Mouse (Mus musculus) cerebellum, postnatal 14 days (tissue): Measurements from ENCODE around the gene Madd.
"Not testable (repeated sequence)": the region's sequence is repeated elsewhere in the genome, so short reads cannot be mapped to it uniquely, and the experiment has no call there.

Experiments
- DNase-seq, 2 experiments: peaks; one replicate each; pipeline ENCODE4 v3.0.0; 2021; ENCODE audit warnings: mixed read lengths in 2 of 2

Madd gene

DNA sequence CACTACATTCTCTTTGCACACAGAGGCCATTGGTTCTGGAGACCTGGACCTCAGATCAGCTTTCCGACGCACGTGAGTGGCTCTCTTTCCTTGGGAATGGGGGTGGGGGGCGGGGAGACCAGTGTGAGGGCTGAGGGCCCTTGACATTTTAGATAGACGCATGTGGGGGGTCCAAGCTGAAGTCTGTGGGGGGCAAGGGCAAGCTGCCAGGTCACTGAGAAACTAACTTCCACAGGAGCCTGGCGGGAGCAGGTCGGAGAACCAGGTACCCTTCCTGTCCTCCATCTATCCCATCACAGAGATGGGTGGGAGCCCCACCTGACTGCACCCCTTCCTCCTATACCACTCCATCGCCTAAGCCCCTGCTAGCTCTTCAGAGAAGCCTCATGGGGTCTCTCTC is 62.1 kb downstream of the Madd start:
- peak in 1 of 2 experiments; percentile 60 for DNase-seq

DNA sequence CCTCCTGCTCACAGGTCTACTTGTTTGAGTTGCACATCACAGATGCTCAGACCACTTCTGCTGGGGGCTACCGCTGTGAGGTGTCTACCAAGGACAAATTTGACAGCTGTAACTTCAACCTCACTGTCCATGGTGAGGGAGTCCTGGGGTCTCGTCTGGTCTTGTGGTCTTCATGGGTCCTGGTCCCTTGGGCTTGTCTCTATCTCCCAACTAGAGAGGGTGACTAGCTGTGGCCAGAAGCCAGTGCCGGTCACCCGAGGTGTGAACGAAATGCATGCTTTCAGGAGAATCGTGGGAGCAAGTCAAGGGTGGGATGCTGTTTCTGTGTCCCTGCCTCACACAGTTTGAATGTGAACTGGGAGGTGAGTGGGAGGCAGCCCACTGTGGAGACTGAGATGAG is 62.6 kb downstream of the Madd start:
- DNase-seq, result peak in 1 of 2 experiments; percentile 49

DNA sequence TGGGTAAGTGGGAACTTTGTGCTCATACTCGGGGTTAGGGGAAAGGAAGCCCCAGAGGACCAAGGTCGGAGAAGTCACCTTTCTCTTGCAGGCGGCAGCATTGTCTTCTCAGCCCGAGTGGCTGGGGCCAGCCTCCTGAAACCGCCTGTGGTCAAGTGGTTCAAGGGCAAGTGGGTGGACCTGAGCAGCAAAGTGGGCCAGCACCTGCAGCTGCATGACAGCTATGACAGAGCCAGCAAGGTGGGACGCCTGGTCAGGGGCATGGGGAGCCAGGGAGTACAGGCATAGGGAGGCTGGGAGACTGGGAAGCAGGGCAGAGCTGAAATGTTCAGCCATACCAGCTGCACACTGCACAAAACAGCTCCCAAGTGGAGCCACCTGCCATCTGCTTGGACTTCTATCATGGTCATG is 63.4 kb downstream of the Madd start:
- DNase-seq, result peak; percentile 57 to 66

GRCm38 (mm10) chr2:91119551-91119950 is 64.1 kb downstream of the Madd start:
- peak; percentile 97 to 98 for DNase-seq

- DNase-seq, result peak; percentile 92 to 95
Measured at GRCm38 (mm10) chr2:91119061-91119460, 64.6 kb downstream of the Madd start.

GRCm38 (mm10) chr2:91118647-91119046 is 65.0 kb downstream of the Madd start:
- peak in 1 of 2 experiments; percentile 76 for DNase-seq

DNA sequence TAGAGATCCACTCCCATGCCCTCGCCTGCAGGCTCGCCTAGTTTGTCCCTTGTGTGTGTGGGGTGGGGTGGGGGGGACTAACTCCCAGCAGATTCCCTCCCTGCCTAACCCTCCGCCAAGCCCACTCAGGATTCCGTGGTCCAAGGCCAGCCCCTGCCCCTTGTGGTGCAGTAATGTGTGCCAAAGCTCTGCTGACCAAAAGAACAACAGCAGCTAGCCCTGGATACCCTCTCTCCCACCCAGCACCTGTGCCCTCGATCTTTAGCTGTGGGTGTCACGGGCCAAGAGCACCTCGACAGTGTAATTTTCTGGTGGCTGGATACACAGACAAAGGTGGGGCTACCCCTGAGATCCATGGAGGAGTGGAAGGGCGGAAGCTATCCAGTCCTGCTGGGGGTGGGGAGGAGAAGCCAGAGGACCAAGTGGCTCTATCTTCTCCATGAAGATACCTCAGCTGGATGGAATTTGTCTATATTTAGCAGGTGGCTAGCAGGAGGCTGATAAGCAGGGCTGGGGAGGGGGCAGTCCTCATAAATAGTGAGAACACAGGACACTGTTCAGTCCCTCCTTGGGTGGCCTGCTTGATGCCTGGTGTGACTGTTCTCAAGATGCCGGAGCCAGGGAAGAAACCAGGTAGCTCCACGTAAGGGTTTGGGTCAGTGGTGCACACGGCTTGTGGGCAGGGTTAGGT is 65.9 kb downstream of the Madd start, which contains the start of gene Mybpc3:
Mybpc3 (plus strand) TSS at position 560 of the 691 bp plus-strand sequence.
- DNase-seq, result peak in 1 of 2 experiments; percentile 50

- peak in 1 of 2 experiments; percentile 15 for DNase-seq
Measured at GRCm38 (mm10) chr2:91116842-91117241, 66.8 kb downstream of the Madd start.

DNA sequence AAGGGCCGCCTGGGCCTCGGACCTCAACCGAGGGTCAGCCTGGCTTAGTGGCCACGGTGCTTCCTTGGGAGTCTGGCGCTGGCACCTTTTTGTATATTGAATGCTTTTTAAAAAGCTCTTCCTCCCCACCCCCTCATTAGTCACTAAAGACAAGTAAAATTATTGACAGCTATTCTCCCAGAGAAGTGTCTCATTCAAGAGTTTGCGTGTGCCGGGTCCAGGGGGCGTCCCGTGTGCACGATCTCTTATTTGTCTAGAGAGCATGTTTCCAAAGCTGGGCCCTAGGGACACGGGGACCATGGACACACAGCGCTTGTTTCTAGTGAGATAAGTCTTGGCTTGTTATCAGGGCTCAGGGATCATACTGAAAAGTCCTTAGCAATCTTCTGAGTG is 68.1 kb downstream of the Madd start:
- no peak for DNase-seq

DNA sequence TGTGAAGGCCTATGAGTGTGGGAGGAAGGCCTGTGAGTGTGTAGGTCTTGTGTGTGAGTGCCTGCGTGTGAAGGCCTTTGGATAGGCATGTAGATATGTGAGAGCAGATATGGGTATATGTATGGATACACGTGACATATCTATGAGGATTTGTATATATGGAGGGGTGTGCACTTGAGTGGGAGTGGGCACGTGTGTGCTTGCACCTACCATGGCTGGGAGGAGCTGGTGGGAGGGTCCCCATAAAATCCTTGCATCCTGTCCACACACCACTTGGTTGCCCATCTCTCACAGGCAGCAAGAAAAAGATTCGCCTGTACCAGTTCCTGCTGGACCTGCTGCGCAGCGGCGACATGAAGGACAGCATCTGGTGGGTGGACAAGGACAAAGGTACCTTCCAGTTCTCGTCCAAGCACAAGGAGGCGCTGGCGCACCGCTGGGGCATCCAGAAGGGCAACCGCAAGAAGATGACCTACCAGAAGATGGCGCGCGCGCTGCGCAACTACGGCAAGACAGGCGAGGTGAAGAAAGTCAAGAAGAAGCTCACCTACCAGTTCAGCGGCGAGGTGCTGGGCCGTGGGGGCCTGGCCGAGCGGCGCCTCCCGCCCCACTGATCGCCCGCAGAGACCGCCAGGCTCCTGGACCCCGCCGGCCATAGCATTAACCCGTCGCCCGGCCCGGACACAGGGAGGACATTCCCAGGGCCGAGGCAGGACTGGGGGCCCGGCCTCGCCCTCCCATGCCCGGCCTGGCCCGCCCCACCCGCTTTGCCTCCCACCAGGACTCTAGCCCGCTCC is 68.7 kb downstream of the Madd start:
- peak; percentile 100 for DNase-seq

DNA sequence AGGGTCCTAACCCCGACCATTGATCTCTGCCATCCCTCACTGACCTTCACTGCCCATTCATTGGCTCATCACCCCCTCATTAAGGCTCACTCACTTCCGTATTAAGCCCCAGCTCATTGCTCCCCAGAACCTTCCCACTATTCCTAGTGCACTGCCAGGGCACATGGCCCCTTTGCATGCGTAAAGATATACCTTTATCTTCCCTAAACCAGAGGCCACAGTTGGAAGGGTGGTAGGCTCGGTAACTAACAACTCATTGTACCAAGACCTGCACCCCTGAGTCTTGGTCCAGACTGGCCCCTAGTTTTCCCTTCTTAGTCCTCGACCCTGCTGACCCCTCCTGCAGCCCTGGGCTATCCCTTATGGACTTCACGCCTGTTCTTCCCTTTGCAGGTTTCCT is 69.8 kb downstream of the Madd start:
- no peak for DNase-seq

DNA sequence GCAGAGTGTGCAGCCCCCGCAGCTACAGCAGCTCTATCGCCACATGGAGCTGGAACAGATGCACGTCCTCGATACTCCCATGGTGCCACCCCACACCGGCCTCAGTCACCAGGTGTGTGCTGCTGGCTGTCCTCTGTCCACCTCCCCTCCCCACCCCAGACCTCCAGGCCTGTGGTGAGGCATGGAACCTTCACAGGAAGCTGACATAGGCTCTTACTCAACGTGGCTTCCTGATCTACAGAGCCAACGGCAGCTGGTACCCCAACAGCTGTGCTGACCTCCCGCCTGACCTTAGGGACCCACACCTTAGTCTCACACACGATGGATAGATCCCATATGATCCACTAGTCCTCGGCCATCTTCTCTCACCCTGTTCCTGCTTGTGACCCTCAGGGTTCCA is 70.3 kb downstream of the Madd start:
- DNase-seq, result no peak

- no peak for DNase-seq
Measured at GRCm38 (mm10) chr2:91112491-91112890, 71.1 kb downstream of the Madd start.

GRCm38 (mm10) chr2:91111832-91112231 is 71.8 kb downstream of the Madd start:
- not testable (repeated sequence) for DNase-seq

DNA sequence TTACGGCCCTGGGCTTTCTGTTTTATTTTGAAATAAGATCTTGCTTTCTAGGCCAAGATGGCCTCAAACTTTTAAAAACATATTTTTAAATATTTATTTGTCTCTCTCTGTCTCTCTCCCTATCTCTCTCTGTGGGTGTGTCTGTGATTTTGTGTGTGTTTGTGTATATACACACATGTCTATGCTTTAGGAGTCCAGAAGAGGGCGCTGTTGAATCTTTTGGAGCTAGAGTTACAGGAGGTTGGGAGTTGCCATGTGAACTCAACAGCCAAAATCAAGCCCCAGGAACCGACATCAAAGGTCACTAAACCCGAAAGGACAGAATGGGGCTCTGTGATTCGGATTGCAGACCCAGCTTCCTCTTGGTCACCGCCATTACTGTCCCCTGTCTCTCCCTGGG is 73.2 kb downstream of the Madd start:
- no peak for DNase-seq

DNA sequence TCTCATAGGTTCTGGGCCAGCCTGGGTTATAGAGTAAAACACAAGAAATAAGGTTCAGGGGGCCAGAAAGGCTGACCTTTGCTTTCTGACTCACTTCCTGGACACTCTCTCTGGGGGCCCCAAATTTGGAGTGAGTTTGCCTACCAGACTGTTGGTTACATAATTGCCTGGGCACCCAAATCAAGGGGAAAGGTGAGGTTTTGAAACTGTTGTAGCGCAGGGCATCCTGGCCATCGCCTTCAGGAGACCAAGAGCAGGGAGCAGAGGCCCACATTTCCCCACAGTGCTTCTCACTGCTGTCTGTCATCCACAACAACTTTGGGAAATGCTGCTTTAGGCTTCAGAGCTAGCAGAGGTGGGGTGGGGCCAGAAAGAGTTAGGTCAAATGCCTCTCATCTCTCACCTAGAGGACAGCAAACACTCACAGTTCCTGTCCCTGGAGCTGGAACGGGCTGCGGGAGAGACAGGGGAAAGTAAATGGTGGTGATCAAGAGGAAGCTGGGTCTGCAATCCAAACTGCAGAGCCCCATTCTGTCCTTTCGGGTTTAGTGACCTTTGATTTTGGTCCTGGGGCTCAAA is 73.7 kb downstream of the Madd start:
- DNase-seq, result no peak

- DNase-seq, result no peak
Measured at GRCm38 (mm10) chr2:91109241-91109640, 74.4 kb downstream of the Madd start.

DNA sequence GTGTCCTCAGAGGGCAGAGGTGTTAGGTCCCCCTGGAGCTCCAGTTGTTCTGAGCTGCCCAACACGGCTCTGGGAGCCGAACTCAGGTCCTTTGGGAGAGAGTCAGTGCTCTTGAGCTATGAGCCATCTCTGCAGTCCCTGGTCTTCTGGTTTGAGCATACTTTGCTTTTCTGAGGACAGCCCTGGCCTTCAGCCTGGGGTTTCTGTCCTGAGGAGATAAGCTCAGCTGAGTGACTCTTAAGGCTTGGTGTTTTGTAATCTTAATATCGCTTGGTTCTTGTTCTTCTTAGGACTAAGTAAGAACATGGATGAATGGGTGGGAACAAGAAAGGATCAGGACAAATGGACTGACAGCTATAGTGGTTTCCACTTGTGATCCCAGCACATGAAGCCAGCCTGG is 75.5 kb downstream of the Madd start:
- no peak for DNase-seq

- DNase-seq, result peak; percentile 97 to 99
Measured at GRCm38 (mm10) chr2:91101124-91101740, 82.4 kb downstream of the Madd start.

DNA sequence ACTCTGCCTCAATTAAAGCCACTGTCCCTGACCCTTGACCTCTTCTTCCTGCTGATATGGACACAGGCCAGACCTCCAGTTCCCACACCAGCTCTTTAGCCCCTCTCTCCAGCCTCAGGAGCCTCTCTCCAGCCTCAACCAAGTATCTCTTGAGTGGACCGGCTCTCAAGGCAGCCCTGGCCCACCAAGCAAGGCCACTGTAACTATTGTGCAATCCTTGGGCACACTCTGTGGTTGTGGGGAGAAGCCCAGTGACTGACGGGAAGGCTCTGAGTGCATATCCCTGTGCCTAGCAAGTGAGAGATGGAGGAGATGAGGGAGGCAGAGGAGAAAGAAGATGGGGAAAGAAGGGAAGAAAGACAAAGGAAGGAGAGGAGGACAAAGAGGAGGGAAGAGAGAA is 85.5 kb downstream of the Madd start:
- DNase-seq, result no peak

GRCm38 (mm10) chr2:91097015-91097414 is 86.6 kb downstream of the Madd start:
- DNase-seq, result no peak

GRCm38 (mm10) chr2:91096524-91096923 is 87.1 kb downstream of the Madd start:
- no peak for DNase-seq

GRCm38 (mm10) chr2:91090827-91091226 is 92.8 kb downstream of the Madd start:
- no peak for DNase-seq
